Mouse (Mus musculus) heart, embryonic 13.5 days (tissue): ENCODE measurements around the gene Ankrd36. TPM values are rescaled to one million over a fixed set of nuclear protein-coding genes. Genes with fewer than 3 reads are reported as not detected.

ENCODE experiments used
- ATAC-seq: fragments of 200-750 bp; cut with Nextera tagmentation; 2 replicates; pipeline ENCODE4 v1.8.0; 2017; ENCODE audit warnings: moderate TSS enrichment; ENCODE audit not compliant: insufficient number of reproducible peaks, low FRiP score, low TSS enrichment; ENCODE audit errors: extremely low read depth
- H3K27ac ChIP-seq: fragments of 300-500 bp; sonication (generic); replicated peaks from 2 replicates; pipeline ENCODE4 v1.5.1; 2015; ENCODE audit warnings: moderate library complexity, mild to moderate bottlenecking, inconsistent platforms
- H3K27me3 ChIP-seq: fragments of 300-500 bp; sonication (generic); replicated peaks from 2 replicates; pipeline ENCODE4 v1.6.1; 2015; ENCODE audit warnings: mild to moderate bottlenecking, inconsistent platforms
- H3K36me3 ChIP-seq: fragments of 300-500 bp; sonication (generic); 2 replicates; pipeline ENCODE4 v1.6.1; 2015; ENCODE audit warnings: mild to moderate bottlenecking, inconsistent platforms
- H3K4me1 ChIP-seq: fragments of 300-500 bp; sonication (generic); 2 replicates; pipeline ENCODE4 v1.6.1; 2015; ENCODE audit warnings: inconsistent platforms
- H3K4me2 ChIP-seq: fragments of 300-500 bp; sonication (generic); 2 replicates; pipeline ENCODE4 v1.6.1; 2015; ENCODE audit warnings: inconsistent platforms, mild to moderate bottlenecking, moderate library complexity
- H3K4me3 ChIP-seq: fragments of 300-500 bp; sonication (generic); 2 replicates; pipeline ENCODE4 v1.5.1; 2015; ENCODE audit warnings: moderate library complexity, mild to moderate bottlenecking, inconsistent platforms
- H3K9ac ChIP-seq: fragments of 300-500 bp; sonication (generic); 2 replicates; pipeline ENCODE4 v1.6.1; 2015; ENCODE audit warnings: inconsistent platforms, mild to moderate bottlenecking, moderate library complexity
- H3K9me3 ChIP-seq: fragments of 300-500 bp; sonication (generic); 2 replicates; pipeline ENCODE4 v1.6.1; 2016; ENCODE audit warnings: inconsistent platforms
- WGBS: fragments of 180-500 bp; shearing (Covaris S2); methylation state at CpG from one replicate; pipeline ENCODE4 v1.1.7; 2015; ENCODE audit warnings: mixed read lengths; 5-methylcytosine and 5-hydroxymethylcytosine counted together
- polyA plus RNA-seq: library from polyadenylated mRNA; unstranded; fragments of >200 nt; fragmentation: Nextera tagmentation; extraction: Ambion mirVana; gene quantifications from 2 replicates; pipeline ENCODE4 v1.2.1, GENCODE M21; 2015

The Ankrd36 gene
- not detected in 2 replicates for polyA plus RNA-seq

DNA sequence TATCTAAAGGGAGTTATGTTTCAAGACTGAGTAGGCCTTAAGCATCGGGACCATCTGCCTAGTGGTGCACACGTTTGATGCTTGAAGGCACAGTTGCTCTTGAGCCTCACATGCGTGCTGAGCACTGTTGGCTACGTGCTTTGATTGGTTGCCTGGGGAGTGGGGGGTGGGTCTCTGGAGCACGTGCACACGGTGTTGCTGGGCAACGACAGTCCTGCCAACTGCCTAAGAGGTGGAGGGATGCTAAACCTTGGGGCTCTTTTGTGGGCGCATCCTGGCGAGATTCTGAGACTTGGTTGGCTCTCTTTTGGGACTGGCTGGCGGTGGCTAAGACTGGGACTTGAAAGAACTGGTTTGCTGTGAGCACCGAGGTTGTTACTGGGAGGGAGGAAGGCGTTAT is at the start of gene Ankrd36:
Gene Ankrd36, plus strand, starts transcription at position 211 of the 400 bp plus-strand sequence.
- no peak for ATAC-seq
- H3K4me2 ChIP-seq: no peak within 1 kb of the TSS
- no peak within 1 kb of the TSS for H3K27ac ChIP-seq
- no peaks in the 10 kb centered on the region for H3K36me3 ChIP-seq
- H3K9me3 ChIP-seq: no peaks in the 10 kb centered on the region
- 80% methylated on average over 12 of the region's 12 CpGs for WGBS
- no peak within 1 kb of the TSS for H3K4me3 ChIP-seq
- no peaks in the 10 kb centered on the region for H3K27me3 ChIP-seq
- H3K9ac ChIP-seq: no peak within 1 kb of the TSS
- H3K4me1 ChIP-seq: peaks cover 6% of the 10 kb centered on the region; the same call in 1 of the 2 replicates

DNA sequence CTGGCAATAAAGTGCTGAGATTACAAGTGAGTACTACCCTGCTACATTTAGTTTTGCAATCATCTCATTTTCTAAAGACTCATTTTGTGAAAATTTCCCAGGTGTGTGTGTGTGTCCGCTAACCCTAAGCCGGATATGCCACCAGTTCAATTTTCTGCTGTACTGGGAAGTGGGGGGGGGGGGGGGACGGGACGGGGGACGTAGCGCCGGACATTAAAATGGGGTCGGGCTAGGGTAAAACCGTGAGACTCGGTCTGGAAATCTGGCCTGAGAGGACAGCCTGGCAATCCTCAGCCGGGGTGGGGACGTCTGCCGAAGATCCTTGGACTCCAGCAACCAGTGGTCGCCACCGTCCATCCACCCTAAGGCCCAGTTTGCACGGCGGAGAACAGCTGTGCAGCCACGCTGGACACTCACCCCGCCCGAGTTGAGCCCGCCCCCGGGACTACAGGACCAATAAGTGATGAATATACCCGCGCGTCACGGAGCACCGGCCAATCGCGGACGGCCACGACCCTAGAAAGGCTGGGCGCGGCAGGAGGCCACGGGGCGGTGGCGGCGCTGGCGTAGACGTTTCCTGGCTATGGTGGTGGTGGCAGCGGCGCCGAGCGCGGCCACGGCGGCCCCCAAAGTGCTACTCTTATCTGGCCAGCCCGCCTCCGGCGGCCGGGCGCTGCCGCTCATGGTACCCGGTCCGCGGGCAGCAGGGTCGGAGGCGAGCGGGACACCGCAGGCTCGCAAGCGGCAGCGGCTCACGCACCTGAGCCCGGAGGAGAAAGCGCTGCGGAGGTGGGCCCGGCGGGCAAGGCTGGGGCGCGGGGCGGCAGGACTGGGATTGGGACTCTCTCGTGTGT is 48.8 kb upstream of the Ankrd36 start, which contains the start of gene Xbp1:
Gene Xbp1, plus strand, starts transcription at position 248 of the 854 bp plus-strand sequence.
- peak within 1 kb of the TSS; percentile 95 for H3K9ac ChIP-seq
- WGBS: under 1% methylated on average over 70 of the region's 72 CpGs

DNA sequence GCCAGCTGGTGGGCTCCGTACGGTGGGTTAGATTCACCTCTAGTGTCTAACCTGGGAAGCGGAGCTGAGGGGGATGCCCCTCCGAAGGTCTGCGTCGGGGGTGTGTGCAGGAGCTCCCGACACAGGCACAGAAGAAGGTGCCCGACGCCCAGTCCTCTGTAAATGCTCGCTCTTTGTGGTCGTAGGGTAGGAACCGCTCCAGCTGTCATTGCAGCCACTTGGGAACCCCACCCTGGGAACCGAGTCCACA is 48.3 kb upstream of the Ankrd36 start:
- Histone ChIP-seq H3K4me3 (peak overlapping the region; percentile 95), H3K9me3 (no peaks in the 10 kb centered on the region), H3K4me2 (peak overlapping the region; percentile 69), H3K27me3 (no peaks in the 10 kb centered on the region), H3K4me1 (peaks cover 30% of the 10 kb centered on the region), H3K9ac (peak overlapping the region; percentile 95), H3K36me3 (peaks cover 40% of the 10 kb centered on the region), H3K27ac (peak overlapping the region; percentile 95)
- ATAC-seq: peak; percentile 1; the same call in 1 of the 2 replicates
- WGBS: under 1% methylated on average over 13 of the region's 13 CpGs

More for the DNA sequence above, 48.8 kb upstream of the Ankrd36 start, which contains the start of gene Xbp1:
- H3K27me3 ChIP-seq: no peaks in the 10 kb centered on the region
- peak within 1 kb of the TSS; percentile 69 for H3K4me2 ChIP-seq
- H3K27ac ChIP-seq: peak within 1 kb of the TSS; percentile 95
- ATAC-seq: peak; percentile 97
- H3K4me1 ChIP-seq: peaks cover 30% of the 10 kb centered on the region
- no peaks in the 10 kb centered on the region for H3K9me3 ChIP-seq
- peak within 1 kb of the TSS; percentile 95 for H3K4me3 ChIP-seq
- peaks cover 35% of the 10 kb centered on the region for H3K36me3 ChIP-seq

GRCm38 (mm10) chr11:5521516-5522291 is 47.8 kb upstream of the Ankrd36 start:
- peak overlapping the region; percentile 95 for H3K27ac ChIP-seq
- peak overlapping the region; percentile 95 for H3K9ac ChIP-seq
- WGBS: under 1% methylated on average over 34 of the region's 34 CpGs
- no peak for ATAC-seq
- peak overlapping the region; percentile 95 for H3K4me3 ChIP-seq
- H3K27me3 ChIP-seq: no peaks in the 10 kb centered on the region
- peak overlapping the region; percentile 69 for H3K4me2 ChIP-seq
- no peaks in the 10 kb centered on the region for H3K9me3 ChIP-seq
- peaks cover 30% of the 10 kb centered on the region for H3K4me1 ChIP-seq
- peaks cover 45% of the 10 kb centered on the region for H3K36me3 ChIP-seq

- ATAC-seq: no peak
- Histone ChIP-seq H3K36me3 (peaks cover 57% of the 10 kb centered on the region), H3K9me3 (no peaks in the 10 kb centered on the region), H3K4me1 (peaks cover 30% of the 10 kb centered on the region), H3K4me2 (peak overlapping the region; percentile 69), H3K27me3 (no peaks in the 10 kb centered on the region), H3K9ac (peak overlapping the region; percentile 95), H3K4me3 (peak overlapping the region; percentile 95), H3K27ac (no peak overlapping the region)
- WGBS: 89% methylated on average over 11 of the region's 11 CpGs
Observed at GRCm38 (mm10) chr11:5522798-5523415, 46.6 kb upstream of the Ankrd36 start.

- Histone ChIP-seq H3K9me3 (no peaks in the 10 kb centered on the region), H3K27me3 (no peaks in the 10 kb centered on the region), H3K4me2 (no peak overlapping the region), H3K27ac (no peak overlapping the region), H3K36me3 (peaks cover 81% of the 10 kb centered on the region), H3K4me1 (peaks cover 24% of the 10 kb centered on the region), H3K4me3 (no peak overlapping the region), H3K9ac (no peak overlapping the region)
- no peak for ATAC-seq
- 83% methylated on average over 4 of the region's 4 CpGs for WGBS
Observed at GRCm38 (mm10) chr11:5525418-5525817, 44.1 kb upstream of the Ankrd36 start.

DNA sequence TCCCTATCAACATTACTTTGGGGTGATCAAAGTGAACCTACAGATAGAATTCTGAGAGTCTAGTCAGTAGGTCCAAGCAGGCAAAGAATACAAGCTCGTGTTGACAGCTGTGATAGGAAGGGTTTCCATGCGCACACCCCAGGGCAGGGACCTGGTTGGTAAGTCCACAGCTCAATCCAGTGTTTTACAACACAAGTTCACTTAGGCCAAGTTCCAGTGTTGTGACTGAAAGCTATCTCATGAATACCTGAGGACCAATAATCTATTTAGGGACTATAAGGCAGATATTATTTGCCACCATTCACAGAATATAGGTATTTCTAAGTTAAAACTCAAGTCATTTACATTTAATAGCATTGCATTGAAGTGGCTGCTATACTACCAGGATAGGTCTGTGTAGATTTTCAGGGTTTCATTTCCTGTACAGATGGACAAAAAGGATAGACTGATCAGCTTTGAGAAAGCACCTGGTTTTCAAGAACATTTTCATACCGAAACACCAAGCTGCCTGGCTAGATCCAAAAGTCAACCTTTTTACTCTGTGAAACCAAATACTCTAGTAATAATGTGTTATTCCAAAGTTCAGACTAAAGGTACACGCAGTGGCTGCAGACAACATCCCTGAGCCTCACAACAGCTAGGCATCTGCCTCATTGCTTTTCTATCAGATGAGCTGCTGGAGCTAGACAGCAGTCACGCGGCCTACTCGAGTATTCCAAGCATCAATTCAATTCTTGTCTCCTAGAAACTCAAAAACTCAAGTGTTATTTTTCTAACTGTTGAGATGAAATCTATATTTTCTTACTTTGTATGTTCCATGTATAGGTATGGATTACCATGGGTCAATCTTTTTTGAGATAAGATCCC is 42.7 kb upstream of the Ankrd36 start:
- H3K9ac ChIP-seq: no peak overlapping the region
- H3K4me1 ChIP-seq: peaks cover 24% of the 10 kb centered on the region
- H3K4me2 ChIP-seq: no peak overlapping the region
- H3K4me3 ChIP-seq: no peak overlapping the region
- H3K36me3 ChIP-seq: peaks cover 95% of the 10 kb centered on the region
- H3K27me3 ChIP-seq: no peaks in the 10 kb centered on the region
- no peaks in the 10 kb centered on the region for H3K9me3 ChIP-seq
- no peak overlapping the region for H3K27ac ChIP-seq
- WGBS: 76% methylated on average over 7 of the region's 7 CpGs
- no peak for ATAC-seq

DNA sequence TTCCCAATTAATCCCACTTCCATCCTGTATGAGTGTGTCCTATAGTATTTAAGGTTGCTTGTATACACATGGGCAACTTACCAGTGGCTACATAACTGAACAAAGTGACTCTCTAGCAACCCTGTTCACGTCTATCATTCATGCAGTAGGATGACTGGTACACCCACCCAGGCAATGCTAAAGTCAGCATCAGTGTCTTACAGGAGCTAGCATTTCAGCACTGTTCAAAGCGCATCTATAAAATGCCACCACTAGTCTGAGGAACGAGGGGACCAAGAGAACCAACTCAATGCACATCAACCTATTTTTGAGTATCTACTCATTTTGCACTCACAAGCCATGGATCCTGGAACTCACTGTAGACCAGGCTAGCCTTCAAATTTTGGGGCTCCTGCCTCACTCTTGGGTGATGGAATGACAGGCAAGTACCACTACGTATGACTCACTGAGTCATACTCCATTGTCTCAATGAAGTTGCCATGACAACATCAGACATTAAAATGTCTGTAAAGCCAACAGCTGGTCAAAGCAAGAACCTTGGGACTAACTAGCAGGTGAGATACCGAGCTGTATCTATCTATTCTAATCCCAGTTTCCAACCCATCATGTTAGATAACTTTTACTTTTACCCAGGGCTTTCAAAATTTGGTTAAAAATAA is 41.5 kb upstream of the Ankrd36 start:
- Histone ChIP-seq H3K9me3 (no peaks in the 10 kb centered on the region), H3K4me2 (no peak overlapping the region), H3K4me3 (no peak overlapping the region), H3K4me1 (peaks cover 13% of the 10 kb centered on the region), H3K27ac (no peak overlapping the region), H3K9ac (no peak overlapping the region), H3K36me3 (peaks cover 98% of the 10 kb centered on the region), H3K27me3 (no peaks in the 10 kb centered on the region)
- WGBS: 76% methylated on average over 5 of the region's 5 CpGs
- ATAC-seq: no peak

DNA sequence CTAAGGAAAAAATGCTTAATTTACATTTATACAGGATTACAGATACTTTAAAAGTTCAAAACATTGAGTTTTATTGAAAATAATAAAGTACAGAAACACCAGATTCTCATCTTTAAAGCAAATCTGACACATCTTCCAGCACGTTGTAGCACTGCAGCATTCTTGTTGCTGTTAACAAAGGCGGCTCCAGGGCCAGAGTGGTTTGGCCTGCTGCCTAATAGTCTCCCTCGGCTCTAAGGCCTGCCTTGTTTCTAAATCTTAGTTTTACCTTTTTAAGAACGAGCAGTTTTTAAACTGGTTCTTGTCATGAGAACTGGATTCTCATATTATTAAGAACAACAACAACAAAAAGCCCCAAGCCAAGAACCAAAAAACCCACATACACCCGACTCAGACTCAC is 40.6 kb upstream of the Ankrd36 start:
- Histone ChIP-seq H3K36me3 (peaks cover 98% of the 10 kb centered on the region), H3K4me1 (0 out of 2 replicates have a peak, but pooled peaks cover 4% of the 10 kb centered on the region), H3K9me3 (no peaks in the 10 kb centered on the region), H3K4me3 (no peak overlapping the region), H3K27me3 (no peaks in the 10 kb centered on the region), H3K4me2 (no peak overlapping the region), H3K27ac (no peak overlapping the region), H3K9ac (no peak overlapping the region)
- WGBS: 52% methylated on average over 5 of the region's 5 CpGs
- ATAC-seq: no peak

DNA sequence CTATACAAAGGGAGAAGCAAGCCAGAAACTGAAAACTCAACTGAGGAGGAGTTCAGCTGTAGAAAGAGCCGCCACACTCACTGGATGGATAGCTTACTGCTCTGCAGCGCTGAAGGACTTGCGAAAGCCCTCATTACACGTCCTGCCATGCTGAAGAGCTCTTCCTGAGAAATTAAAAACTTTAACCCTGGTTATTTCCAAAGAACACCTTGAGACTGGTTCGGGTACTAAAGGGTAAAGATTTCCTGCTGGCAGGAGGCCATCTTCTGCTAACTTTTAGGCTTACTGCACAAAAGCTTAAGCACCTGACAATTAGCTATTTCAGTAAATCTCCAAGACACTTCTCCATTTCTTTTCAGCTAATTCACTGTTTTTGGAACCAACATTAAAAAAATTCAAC is 39.3 kb upstream of the Ankrd36 start:
- no peaks in the 10 kb centered on the region for H3K9me3 ChIP-seq
- no peak overlapping the region for H3K4me2 ChIP-seq
- no peaks in the 10 kb centered on the region for H3K4me1 ChIP-seq
- no peak overlapping the region for H3K4me3 ChIP-seq
- no peak overlapping the region for H3K27ac ChIP-seq
- no peak overlapping the region for H3K9ac ChIP-seq
- no peak for ATAC-seq
- WGBS: 85% methylated on average over 5 of the region's 5 CpGs
- peaks cover 98% of the 10 kb centered on the region for H3K36me3 ChIP-seq
- no peaks in the 10 kb centered on the region for H3K27me3 ChIP-seq
